Mouse (Mus musculus) midbrain, embryonic 16.5 days (tissue): Measurements from ENCODE around the gene Grin2d. TPM values are rescaled to one million over a fixed set of nuclear protein-coding genes. Genes with fewer than 3 reads are reported as not detected.

Source experiments
- ATAC-seq: fragments of 200-750 bp; cut with Nextera tagmentation; 2 replicates; pipeline ENCODE4 v1.8.0; 2017; ENCODE audit warnings: moderate TSS enrichment
- H3K27ac ChIP-seq: fragments of 300-500 bp; sonication (generic); 2 replicates; pipeline ENCODE4 v1.5.1; 2014; ENCODE audit warnings: mild to moderate bottlenecking, low read length, mixed read lengths
- H3K27me3 ChIP-seq: fragments of 300-500 bp; sonication (generic); 2 replicates; pipeline ENCODE4 v1.6.1; 2014; ENCODE audit warnings: low read depth, low read length, mixed read lengths; ENCODE audit not compliant: control insufficient read depth, insufficient read depth
- H3K36me3 ChIP-seq: fragments of 300-500 bp; sonication (generic); 2 replicates; pipeline ENCODE4 v1.6.1; 2014; ENCODE audit warnings: mild to moderate bottlenecking, low read length, moderate library complexity, mixed read lengths; ENCODE audit not compliant: control insufficient read depth, insufficient read depth
- H3K4me1 ChIP-seq: fragments of 300-500 bp; sonication (generic); 2 replicates; pipeline ENCODE4 v1.6.1; 2014; ENCODE audit warnings: mild to moderate bottlenecking, low read length, mixed read lengths; ENCODE audit not compliant: control insufficient read depth, insufficient read depth
- H3K4me2 ChIP-seq: fragments of 300-500 bp; sonication (generic); 2 replicates; pipeline ENCODE4 v1.6.1; 2014; ENCODE audit warnings: mild to moderate bottlenecking, low read length, mixed read lengths
- H3K4me3 ChIP-seq: fragments of 300-500 bp; sonication (generic); 2 replicates; pipeline ENCODE4 v1.5.1; 2014; ENCODE audit warnings: low read depth, mild to moderate bottlenecking, low read length, moderate library complexity, mixed read lengths
- H3K9ac ChIP-seq: fragments of 300-500 bp; sonication (generic); 2 replicates; pipeline ENCODE4 v1.6.1; 2014; ENCODE audit warnings: low read depth, low read length, mixed read lengths
- H3K9me3 ChIP-seq: fragments of 300-500 bp; sonication (generic); replicated peaks from 2 replicates; pipeline ENCODE4 v1.6.1; 2014; ENCODE audit warnings: mild to moderate bottlenecking, low read length, mixed read lengths; ENCODE audit not compliant: control insufficient read depth, poor library complexity, severe bottlenecking
- WGBS: fragments of 180-500 bp; shearing (Covaris S2); extraction: QIAGEN DNeasy Blood & Tissue Kit; methylation state at CpG from one replicate; pipeline ENCODE4 v1.1.7; 2014; 5-methylcytosine and 5-hydroxymethylcytosine counted together
- polyA plus RNA-seq: library from polyadenylated mRNA; unstranded; fragments of >200 nt; fragmentation: Nextera tagmentation; extraction: Ambion mirVana; gene quantifications from 2 replicates; pipeline ENCODE4 v1.2.1, GENCODE M21; 2015

The Grin2d gene
- polyA plus RNA-seq, 1 experiment from 2014 or later: 4.8 TPM

DNA sequence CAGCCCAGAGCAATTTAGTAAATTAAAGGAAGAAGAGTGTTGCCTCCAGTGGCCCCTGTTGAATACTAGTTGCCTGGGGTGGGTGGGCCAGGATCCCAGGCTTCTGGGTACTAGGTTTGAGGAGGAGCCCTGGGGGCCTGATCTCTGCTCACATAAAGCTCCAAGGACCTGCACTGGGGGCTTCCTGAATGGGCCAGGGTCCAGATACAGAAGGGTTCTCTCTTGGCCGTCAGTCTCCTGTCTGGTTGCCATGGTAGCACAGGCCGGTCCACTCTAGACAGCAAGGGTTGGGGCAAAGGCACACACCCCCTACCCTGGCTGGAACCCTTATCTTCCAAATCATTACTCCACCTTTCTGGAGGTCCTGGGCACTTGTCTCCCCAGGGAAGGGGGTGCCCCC lies 10.3 kb downstream of the Grin2d start:
- 0% methylated on average over 2 of the region's 2 CpGs for WGBS
- no peak for ATAC-seq
- peak overlapping the region; percentile 93 for H3K9ac ChIP-seq
- H3K4me3 ChIP-seq: peak overlapping the region; percentile 62
- no peaks in the 10 kb centered on the region for H3K36me3 ChIP-seq
- H3K27me3 ChIP-seq: no peaks in the 10 kb centered on the region
- H3K4me1 ChIP-seq: peaks cover 27% of the 10 kb centered on the region
- H3K4me2 ChIP-seq: peak overlapping the region; percentile 76
- H3K9me3 ChIP-seq: no peaks in the 10 kb centered on the region
- H3K27ac ChIP-seq: peak overlapping the region; percentile 44

DNA sequence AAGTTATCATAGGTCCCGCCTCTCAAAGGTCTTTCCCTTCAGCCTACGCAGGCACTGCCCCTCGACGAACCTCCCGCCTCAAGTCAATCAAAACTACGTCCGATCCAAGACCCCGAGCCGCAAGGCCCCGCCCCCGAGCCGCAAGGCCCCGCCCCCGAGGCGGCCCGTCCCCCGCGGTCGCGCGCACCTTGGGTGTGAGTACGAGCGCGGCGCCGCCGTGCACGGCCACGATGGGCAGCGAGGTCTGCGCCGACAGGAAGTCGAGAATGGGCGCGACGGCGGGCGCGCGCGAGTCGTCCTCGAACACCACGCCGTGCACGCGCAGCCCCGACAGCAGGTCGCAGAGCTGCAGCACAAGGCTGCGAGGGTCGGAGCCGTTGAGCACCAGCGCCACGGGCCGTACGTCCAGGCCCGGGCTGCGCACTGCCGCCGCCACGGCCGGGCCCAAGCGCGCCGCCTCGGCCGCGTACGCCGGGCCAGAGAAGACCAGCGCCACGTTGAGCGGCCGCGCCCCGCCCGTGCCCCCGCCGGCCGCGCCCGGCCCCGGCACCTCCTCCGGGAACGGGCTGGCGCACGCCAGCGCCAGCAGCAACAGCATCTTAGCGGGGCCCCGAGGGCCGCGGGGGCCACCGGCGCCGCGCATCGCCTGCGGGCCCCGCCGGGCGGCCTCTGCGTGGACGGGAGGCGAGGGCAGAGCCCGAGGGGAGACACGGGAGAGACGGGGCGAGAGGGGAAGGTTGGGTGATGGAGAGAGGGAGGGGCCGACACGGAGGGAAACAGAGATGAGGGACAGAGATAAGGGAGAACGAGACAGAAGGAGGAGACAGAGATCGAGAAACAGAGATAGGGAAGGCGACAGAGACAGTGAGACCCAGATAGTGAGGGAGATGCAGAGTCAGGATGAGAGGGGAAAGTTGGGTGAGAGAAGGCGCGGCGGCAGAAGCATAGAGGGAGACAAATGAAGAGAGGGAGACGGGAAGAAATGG lies 12.0 kb downstream of the Grin2d start:
- Histone ChIP-seq H3K4me2 (peak overlapping the region; percentile 76), H3K27me3 (no peaks in the 10 kb centered on the region), H3K36me3 (no peaks in the 10 kb centered on the region), H3K4me1 (peaks cover 27% of the 10 kb centered on the region), H3K9me3 (no peaks in the 10 kb centered on the region), H3K4me3 (peak overlapping the region; percentile 62), H3K9ac (peak overlapping the region; percentile 89), H3K27ac (peak overlapping the region; percentile 73; the same call in 1 of the 2 replicates)
- WGBS: under 1% methylated on average over 77 of the region's 117 CpGs
- peak; percentile 40 for ATAC-seq

DNA sequence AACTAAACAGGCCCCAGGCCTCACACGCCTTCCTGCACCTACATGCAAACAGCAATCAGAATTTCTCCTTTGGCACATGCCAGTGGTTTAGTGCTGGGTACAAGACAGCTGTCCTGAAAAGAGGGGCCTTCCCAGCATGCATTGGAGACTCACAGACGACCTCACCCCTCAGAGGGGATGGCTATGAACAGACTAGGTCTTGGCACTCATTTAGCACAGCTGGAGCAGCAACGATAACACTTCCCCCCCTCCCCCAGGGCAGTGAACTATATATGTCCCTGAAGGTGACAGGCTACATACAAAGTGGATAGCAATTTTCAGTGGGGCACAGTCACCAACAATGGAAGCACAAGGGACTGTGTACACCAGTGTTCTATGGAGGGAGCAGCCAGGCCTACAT lies 13.7 kb downstream of the Grin2d start:
- Histone ChIP-seq H3K9ac (no peak overlapping the region), H3K9me3 (no peaks in the 10 kb centered on the region), H3K36me3 (no peaks in the 10 kb centered on the region), H3K27ac (no peak overlapping the region), H3K4me2 (no peak overlapping the region), H3K27me3 (no peaks in the 10 kb centered on the region), H3K4me1 (peaks cover 24% of the 10 kb centered on the region), H3K4me3 (no peak overlapping the region)
- no peak for ATAC-seq
- 57% methylated on average over 3 of the region's 3 CpGs for WGBS

DNA sequence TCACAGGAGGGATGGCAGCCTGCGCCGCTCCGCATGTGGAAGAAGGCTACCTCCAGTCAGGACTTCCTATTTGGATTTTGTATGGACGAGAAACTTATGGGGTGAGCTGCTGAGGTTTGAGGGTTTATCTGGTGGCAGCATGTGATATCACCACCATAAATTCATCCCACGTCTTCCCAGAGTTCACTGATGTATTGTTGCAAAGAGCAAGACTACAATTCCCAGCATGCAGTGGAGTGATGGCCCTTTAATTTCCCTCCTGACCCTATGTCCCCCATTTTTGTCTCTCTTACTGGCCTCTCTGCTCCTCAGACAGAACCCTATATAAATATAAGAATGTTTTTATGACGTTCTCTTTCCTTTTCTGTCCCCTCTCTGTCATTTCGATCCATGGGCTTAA lies 15.4 kb downstream of the Grin2d start:
- H3K27me3 ChIP-seq: no peaks in the 10 kb centered on the region
- H3K27ac ChIP-seq: no peak overlapping the region
- H3K4me3 ChIP-seq: no peak overlapping the region
- ATAC-seq: no peak
- H3K9me3 ChIP-seq: no peaks in the 10 kb centered on the region
- no peaks in the 10 kb centered on the region for H3K36me3 ChIP-seq
- peaks cover 8% of the 10 kb centered on the region for H3K4me1 ChIP-seq
- no peak overlapping the region for H3K4me2 ChIP-seq
- WGBS: 91% methylated on average over 7 of the region's 7 CpGs
- H3K9ac ChIP-seq: no peak overlapping the region

DNA sequence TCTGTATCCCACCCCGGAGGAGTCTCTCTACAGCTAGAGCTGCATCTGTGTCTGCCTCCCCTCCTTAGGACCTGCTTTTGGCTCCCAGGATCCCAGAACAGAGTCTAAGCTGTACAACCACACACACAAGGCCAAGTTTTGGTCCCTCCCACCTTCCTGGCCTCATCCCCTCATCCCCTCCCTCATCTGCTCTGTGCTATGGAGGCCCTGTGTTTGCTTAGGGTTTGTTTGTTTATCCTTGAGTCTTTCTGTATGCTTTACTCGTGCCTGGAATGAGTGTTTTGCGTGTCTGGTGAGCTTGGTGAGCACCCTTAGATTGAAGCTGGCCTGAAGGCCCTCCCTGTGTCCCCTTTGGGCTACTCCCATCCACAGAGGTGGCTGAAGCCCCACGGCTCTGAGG lies 19.2 kb downstream of the Grin2d start:
- Histone ChIP-seq H3K4me2 (no peak overlapping the region), H3K4me1 (peaks cover 6% of the 10 kb centered on the region; the same call in 1 of the 2 replicates), H3K27ac (no peak overlapping the region), H3K27me3 (peaks cover 5% of the 10 kb centered on the region), H3K9ac (no peak overlapping the region), H3K4me3 (no peak overlapping the region), H3K9me3 (no peaks in the 10 kb centered on the region), H3K36me3 (no peaks in the 10 kb centered on the region)
- WGBS: 59% methylated on average over 4 of the region's 4 CpGs
- ATAC-seq: no peak

DNA sequence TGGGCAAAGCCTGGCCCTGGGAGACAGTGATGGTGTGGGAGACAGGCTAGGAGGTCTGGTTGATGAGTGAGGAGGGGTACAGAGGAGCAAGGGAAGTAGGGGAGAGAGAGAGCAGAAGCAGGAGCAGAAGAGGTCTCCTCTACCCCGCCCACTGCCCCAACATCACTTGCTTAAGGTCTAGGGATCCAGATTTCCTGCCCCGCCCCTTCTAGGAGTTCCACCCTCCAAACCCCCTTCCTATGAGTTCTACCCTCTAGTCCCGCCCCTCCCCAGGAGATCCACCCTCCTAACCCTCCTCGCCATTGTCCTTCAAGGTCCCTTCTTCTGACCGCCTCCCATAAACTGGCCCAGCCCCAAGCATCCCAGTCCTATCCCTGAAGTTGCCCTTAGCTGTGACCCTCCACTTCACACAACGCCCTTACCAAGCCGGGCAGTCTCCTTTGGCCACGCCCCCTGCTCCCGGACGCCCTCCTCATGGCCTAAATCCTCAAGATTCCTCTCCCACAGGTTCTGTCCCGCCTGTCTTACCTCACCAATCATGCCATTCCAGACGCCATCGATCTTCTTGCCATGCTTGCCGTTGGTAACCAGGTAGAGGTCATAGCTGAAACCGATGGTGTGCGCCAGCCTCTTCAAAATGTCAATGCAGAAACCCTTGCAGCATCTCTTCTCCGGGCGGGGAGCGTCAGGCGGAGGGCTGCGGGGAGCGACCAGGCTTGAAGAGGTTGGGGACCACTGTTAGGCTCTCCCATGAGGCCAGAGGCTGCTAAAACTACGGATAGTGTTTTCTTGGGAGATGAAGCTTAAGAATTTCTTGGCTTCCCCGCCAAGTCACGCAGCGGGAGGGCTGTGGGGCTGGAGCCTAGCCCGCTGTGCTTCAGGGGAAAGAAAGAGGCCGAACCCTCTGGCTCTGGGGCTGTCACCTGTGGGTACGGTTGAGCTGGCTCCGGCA lies 21.0 kb downstream of the Grin2d start:
- peaks cover 6% of the 10 kb centered on the region; the same call in 1 of the 2 replicates for H3K4me1 ChIP-seq
- H3K4me3 ChIP-seq: peak overlapping the region; percentile 29
- no peak for ATAC-seq
- peak overlapping the region; percentile 46 for H3K4me2 ChIP-seq
- H3K36me3 ChIP-seq: no peaks in the 10 kb centered on the region
- peak overlapping the region; percentile 51 for H3K9ac ChIP-seq
- H3K9me3 ChIP-seq: no peaks in the 10 kb centered on the region
- WGBS: 4% methylated on average over 30 of the region's 30 CpGs
- H3K27me3 ChIP-seq: peaks cover 5% of the 10 kb centered on the region
- no peak overlapping the region for H3K27ac ChIP-seq

DNA sequence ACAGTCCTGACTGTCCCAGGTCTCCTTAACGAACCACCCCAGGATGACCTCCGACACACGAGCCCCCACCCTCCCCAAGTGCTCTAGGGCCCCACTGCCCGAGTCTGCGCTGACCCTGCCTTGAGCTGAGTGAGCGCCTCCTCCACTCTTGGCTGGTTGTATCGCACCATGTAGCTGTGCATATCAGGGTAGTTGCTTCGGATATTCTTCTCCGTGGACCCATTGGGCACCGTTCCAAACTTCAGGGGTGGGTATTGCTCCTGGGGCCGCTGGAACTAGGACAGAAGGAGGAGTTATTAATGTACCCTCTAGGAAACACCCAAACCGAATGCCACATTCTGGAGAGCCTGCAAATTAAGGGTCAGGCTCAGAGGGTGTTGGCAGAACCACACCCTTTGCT lies 25.1 kb downstream of the Grin2d start:
- Histone ChIP-seq H3K9me3 (no peaks in the 10 kb centered on the region), H3K4me2 (no peak overlapping the region), H3K27ac (no peak overlapping the region), H3K36me3 (no peaks in the 10 kb centered on the region), H3K4me3 (no peak overlapping the region), H3K27me3 (peaks cover 5% of the 10 kb centered on the region), H3K9ac (no peak overlapping the region), H3K4me1 (0 out of 2 replicates have a peak, but pooled peaks cover 3% of the 10 kb centered on the region)
- ATAC-seq: no peak
- 84% methylated on average over 12 of the region's 12 CpGs for WGBS

DNA sequence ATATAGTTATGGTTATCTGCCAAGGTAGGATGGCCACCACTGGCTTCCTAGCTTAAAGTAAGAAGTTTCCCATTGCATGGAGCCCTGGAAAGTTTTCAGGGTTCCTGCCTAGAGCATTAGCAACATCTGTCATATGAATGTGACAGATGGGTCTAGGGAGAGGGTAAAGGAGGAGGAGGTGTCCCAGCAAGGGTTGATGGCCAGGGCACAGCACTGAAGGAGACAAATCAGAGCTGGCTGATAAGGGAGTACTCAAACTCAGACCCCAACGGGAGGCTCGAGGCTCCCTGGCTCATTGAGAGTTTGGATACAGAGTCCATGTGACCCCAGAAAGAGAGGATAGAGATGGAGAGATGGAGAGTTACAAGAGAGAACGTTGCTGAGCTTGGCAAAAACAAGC lies 27.5 kb downstream of the Grin2d start:
- ATAC-seq: no peak
- no peak overlapping the region for H3K4me3 ChIP-seq
- H3K4me1 ChIP-seq: no peaks in the 10 kb centered on the region
- no peaks in the 10 kb centered on the region for H3K9me3 ChIP-seq
- no peak overlapping the region for H3K27ac ChIP-seq
- H3K36me3 ChIP-seq: no peaks in the 10 kb centered on the region
- WGBS: 84% methylated on average over 3 of the region's 3 CpGs
- no peaks in the 10 kb centered on the region for H3K27me3 ChIP-seq
- no peak overlapping the region for H3K9ac ChIP-seq
- no peak overlapping the region for H3K4me2 ChIP-seq
